Mouse (Mus musculus) heart, embryonic 13.5 days (tissue): ENCODE data around the gene Adamtsl1. TPM values are rescaled to one million over a fixed set of nuclear protein-coding genes. Genes with fewer than 3 reads are reported as not detected.

ENCODE experiments used
- ATAC-seq: fragments of 200-750 bp; cut with Nextera tagmentation; 2 replicates; pipeline ENCODE4 v1.8.0; 2017; ENCODE audit warnings: moderate TSS enrichment; ENCODE audit not compliant: insufficient number of reproducible peaks, low FRiP score, low TSS enrichment; ENCODE audit errors: extremely low read depth
- H3K27ac ChIP-seq: fragments of 300-500 bp; sonication (generic); replicated peaks from 2 replicates; pipeline ENCODE4 v1.5.1; 2015; ENCODE audit warnings: moderate library complexity, mild to moderate bottlenecking, inconsistent platforms
- H3K27me3 ChIP-seq: fragments of 300-500 bp; sonication (generic); replicated peaks from 2 replicates; pipeline ENCODE4 v1.6.1; 2015; ENCODE audit warnings: mild to moderate bottlenecking, inconsistent platforms
- H3K36me3 ChIP-seq: fragments of 300-500 bp; sonication (generic); 2 replicates; pipeline ENCODE4 v1.6.1; 2015; ENCODE audit warnings: mild to moderate bottlenecking, inconsistent platforms
- H3K4me1 ChIP-seq: fragments of 300-500 bp; sonication (generic); 2 replicates; pipeline ENCODE4 v1.6.1; 2015; ENCODE audit warnings: inconsistent platforms
- H3K4me2 ChIP-seq: fragments of 300-500 bp; sonication (generic); 2 replicates; pipeline ENCODE4 v1.6.1; 2015; ENCODE audit warnings: inconsistent platforms, mild to moderate bottlenecking, moderate library complexity
- H3K4me3 ChIP-seq: fragments of 300-500 bp; sonication (generic); 2 replicates; pipeline ENCODE4 v1.5.1; 2015; ENCODE audit warnings: moderate library complexity, mild to moderate bottlenecking, inconsistent platforms
- H3K9ac ChIP-seq: fragments of 300-500 bp; sonication (generic); 2 replicates; pipeline ENCODE4 v1.6.1; 2015; ENCODE audit warnings: inconsistent platforms, mild to moderate bottlenecking, moderate library complexity
- H3K9me3 ChIP-seq: fragments of 300-500 bp; sonication (generic); 2 replicates; pipeline ENCODE4 v1.6.1; 2016; ENCODE audit warnings: inconsistent platforms
- WGBS: fragments of 180-500 bp; shearing (Covaris S2); methylation state at CpG from one replicate; pipeline ENCODE4 v1.1.7; 2015; ENCODE audit warnings: mixed read lengths; 5-methylcytosine and 5-hydroxymethylcytosine counted together
- polyA plus RNA-seq: library from polyadenylated mRNA; unstranded; fragments of >200 nt; fragmentation: Nextera tagmentation; extraction: Ambion mirVana; gene quantifications from 2 replicates; pipeline ENCODE4 v1.2.1, GENCODE M21; 2015

The Adamtsl1 gene
- polyA plus RNA-seq, 1 experiment from 2014 or later = 11.9 TPM

GRCm38 (mm10) chr4:85763161-85764014 lies 249.4 kb downstream of the Adamtsl1 start:
- Histone ChIP-seq H3K36me3 (no peaks in the 10 kb centered on the region), H3K27me3 (no peaks in the 10 kb centered on the region), H3K4me3 (no peak overlapping the region), H3K4me1 (peaks cover 11% of the 10 kb centered on the region), H3K4me2 (no peak overlapping the region), H3K27ac (no peak overlapping the region), H3K9me3 (no peaks in the 10 kb centered on the region), H3K9ac (no peak overlapping the region)
- WGBS = 72% methylated on average over 5 of the region's 5 CpGs
- no peak for ATAC-seq

GRCm38 (mm10) chr4:85764015-85764450 lies 250.1 kb downstream of the Adamtsl1 start:
- no peak overlapping the region for H3K27ac ChIP-seq
- H3K9me3 ChIP-seq = no peaks in the 10 kb centered on the region
- H3K4me3 ChIP-seq = no peak overlapping the region
- H3K4me2 ChIP-seq = no peak overlapping the region; the same call in 1 of the 2 replicates
- H3K4me1 ChIP-seq = peaks cover 11% of the 10 kb centered on the region
- ATAC-seq = no peak
- WGBS = 29% methylated on average over 14 of the region's 14 CpGs
- no peaks in the 10 kb centered on the region for H3K27me3 ChIP-seq
- no peaks in the 10 kb centered on the region for H3K36me3 ChIP-seq
- H3K9ac ChIP-seq = no peak overlapping the region

DNA sequence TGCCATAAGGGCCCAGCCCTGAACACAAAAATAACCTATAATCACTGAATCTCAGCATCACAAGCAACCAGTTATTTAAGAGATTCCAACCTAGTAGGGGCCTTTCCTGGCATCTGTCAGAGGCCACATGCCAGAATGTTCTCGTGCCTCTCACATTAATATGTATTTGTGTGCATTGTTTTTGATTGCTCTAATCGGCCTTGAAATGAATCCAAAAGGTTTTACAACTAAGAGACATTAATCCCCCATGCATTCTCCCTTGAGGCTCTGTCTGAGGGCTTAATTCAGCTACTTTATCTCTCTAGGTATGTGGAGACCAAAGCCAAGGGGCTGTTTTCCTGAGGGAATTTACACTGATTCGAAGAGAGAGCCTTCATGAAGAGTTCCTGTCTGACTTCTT lies 250.5 kb downstream of the Adamtsl1 start:
- no peak overlapping the region for H3K4me3 ChIP-seq
- H3K27ac ChIP-seq = no peak overlapping the region
- WGBS = 61% methylated on average over 3 of the region's 3 CpGs
- H3K9ac ChIP-seq = no peak overlapping the region
- H3K9me3 ChIP-seq = no peaks in the 10 kb centered on the region
- H3K36me3 ChIP-seq = no peaks in the 10 kb centered on the region
- H3K4me1 ChIP-seq = peaks cover 11% of the 10 kb centered on the region
- H3K4me2 ChIP-seq = no peak overlapping the region
- ATAC-seq = no peak
- H3K27me3 ChIP-seq = no peaks in the 10 kb centered on the region

GRCm38 (mm10) chr4:85767666-85768065 lies 253.7 kb downstream of the Adamtsl1 start:
- no peaks in the 10 kb centered on the region for H3K27me3 ChIP-seq
- no peak overlapping the region for H3K4me3 ChIP-seq
- no peak for ATAC-seq
- H3K4me2 ChIP-seq = no peak overlapping the region
- 76% methylated on average over 6 of the region's 6 CpGs for WGBS
- peaks cover 11% of the 10 kb centered on the region for H3K4me1 ChIP-seq
- no peaks in the 10 kb centered on the region for H3K36me3 ChIP-seq
- no peak overlapping the region for H3K9ac ChIP-seq
- no peaks in the 10 kb centered on the region for H3K9me3 ChIP-seq
- H3K27ac ChIP-seq = no peak overlapping the region

GRCm38 (mm10) chr4:85768107-85768506 lies 254.1 kb downstream of the Adamtsl1 start:
- H3K4me2 ChIP-seq = no peak overlapping the region
- H3K36me3 ChIP-seq = no peaks in the 10 kb centered on the region
- H3K4me3 ChIP-seq = no peak overlapping the region
- H3K27me3 ChIP-seq = no peaks in the 10 kb centered on the region
- no peak overlapping the region for H3K9ac ChIP-seq
- peaks cover 11% of the 10 kb centered on the region for H3K4me1 ChIP-seq
- WGBS = 68% methylated on average over 5 of the region's 5 CpGs
- no peaks in the 10 kb centered on the region for H3K9me3 ChIP-seq
- no peak overlapping the region for H3K27ac ChIP-seq
- ATAC-seq = no peak

GRCm38 (mm10) chr4:85782511-85782910 lies 268.5 kb downstream of the Adamtsl1 start:
- H3K9ac ChIP-seq = no peak overlapping the region
- no peaks in the 10 kb centered on the region for H3K27me3 ChIP-seq
- no peaks in the 10 kb centered on the region for H3K9me3 ChIP-seq
- ATAC-seq = no peak
- WGBS = 22% methylated on average over 5 of the region's 5 CpGs
- H3K27ac ChIP-seq = no peak overlapping the region
- H3K36me3 ChIP-seq = no peaks in the 10 kb centered on the region
- no peaks in the 10 kb centered on the region for H3K4me1 ChIP-seq
- H3K4me3 ChIP-seq = no peak overlapping the region
- H3K4me2 ChIP-seq = no peak overlapping the region

DNA sequence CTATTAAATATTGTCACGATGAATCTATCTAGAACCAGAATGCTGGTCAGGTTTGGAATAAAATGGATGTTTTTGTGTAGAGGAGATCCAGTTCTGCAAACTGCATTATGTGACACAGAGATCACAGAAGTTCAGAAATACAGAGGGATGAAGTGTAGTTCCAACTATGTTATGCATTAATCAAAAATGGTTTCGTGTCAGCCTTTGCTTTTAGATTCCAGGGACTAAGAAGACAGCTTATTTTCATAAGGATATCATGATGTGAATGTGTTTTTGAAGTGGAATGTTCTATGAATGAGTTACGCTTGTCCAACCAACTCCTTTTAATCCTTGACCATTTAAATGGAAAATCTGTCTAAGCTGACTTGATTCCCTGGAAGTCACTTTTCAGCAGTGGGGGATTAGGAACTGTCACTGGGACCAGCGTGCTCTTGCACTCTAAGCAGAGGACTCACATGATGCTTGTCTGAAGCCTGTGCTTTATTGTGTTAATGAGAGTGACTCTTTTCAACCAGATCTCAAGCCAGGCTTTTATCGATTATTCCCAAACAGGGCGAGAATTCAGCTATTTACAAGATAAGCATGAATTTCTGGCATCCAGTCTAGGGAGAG lies 269.9 kb downstream of the Adamtsl1 start:
- WGBS = 45% methylated on average over 6 of the region's 6 CpGs

GRCm38 (mm10) chr4:85784428-85784827 lies 270.5 kb downstream of the Adamtsl1 start:
- Histone ChIP-seq H3K4me2 (no peak overlapping the region), H3K36me3 (no peaks in the 10 kb centered on the region), H3K27ac (no peak overlapping the region), H3K4me1 (no peaks in the 10 kb centered on the region), H3K9ac (no peak overlapping the region), H3K27me3 (no peaks in the 10 kb centered on the region), H3K4me3 (no peak overlapping the region), H3K9me3 (no peaks in the 10 kb centered on the region)
- 50% methylated on average over 4 of the region's 4 CpGs for WGBS
- ATAC-seq = no peak

More for the DNA sequence above, 269.9 kb downstream of the Adamtsl1 start:
- no peak overlapping the region for H3K4me3 ChIP-seq
- H3K4me1 ChIP-seq = no peaks in the 10 kb centered on the region
- H3K9me3 ChIP-seq = no peaks in the 10 kb centered on the region
- no peak overlapping the region for H3K9ac ChIP-seq
- H3K27ac ChIP-seq = no peak overlapping the region
- H3K36me3 ChIP-seq = no peaks in the 10 kb centered on the region
- no peak overlapping the region for H3K4me2 ChIP-seq
- H3K27me3 ChIP-seq = no peaks in the 10 kb centered on the region
- no peak for ATAC-seq

DNA sequence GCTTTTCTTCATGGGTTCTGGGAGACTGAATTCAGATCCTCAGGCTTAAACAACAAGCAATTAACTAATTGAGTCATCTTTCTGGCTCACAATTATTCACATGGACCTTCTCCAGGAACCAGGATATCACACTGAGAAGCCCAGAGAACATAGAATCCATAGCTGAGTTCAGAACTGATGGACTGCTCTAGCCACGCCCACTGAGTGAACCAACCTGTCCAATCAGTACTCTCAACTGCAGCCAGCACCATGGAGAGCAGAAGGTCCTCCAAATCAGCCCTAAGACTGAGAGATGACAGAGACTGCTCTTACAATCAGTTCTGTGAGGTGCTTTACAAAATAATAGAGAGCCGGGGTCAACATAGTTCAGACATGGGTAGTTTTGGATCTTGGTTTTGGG lies 276.3 kb downstream of the Adamtsl1 start:
- WGBS = 40% methylated on average over 2 of the region's 2 CpGs
- no peak overlapping the region for H3K4me3 ChIP-seq
- H3K9ac ChIP-seq = no peak overlapping the region
- H3K36me3 ChIP-seq = no peaks in the 10 kb centered on the region
- H3K27ac ChIP-seq = no peak overlapping the region
- H3K4me2 ChIP-seq = no peak overlapping the region
- no peaks in the 10 kb centered on the region for H3K27me3 ChIP-seq
- ATAC-seq = no peak
- no peaks in the 10 kb centered on the region for H3K9me3 ChIP-seq
- H3K4me1 ChIP-seq = no peaks in the 10 kb centered on the region

DNA sequence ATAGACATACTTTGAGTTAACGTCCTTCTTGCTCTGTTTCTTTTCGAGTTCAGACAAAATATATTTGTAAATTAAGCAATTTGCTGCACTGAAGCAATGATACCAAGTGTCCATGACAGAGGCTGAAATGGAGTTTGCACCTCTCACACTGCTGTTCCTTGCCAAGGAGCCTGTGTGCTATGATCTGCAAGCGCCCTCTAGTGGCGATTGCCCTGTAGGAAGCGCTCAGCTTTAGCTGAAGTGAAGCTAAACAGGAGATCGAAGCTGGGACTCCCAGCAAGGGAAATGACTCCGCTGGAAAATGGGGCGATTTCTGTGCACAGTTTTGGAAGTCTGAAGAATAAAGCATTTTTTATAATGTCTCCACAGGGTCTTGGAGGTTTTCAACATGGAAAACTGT lies 287.8 kb downstream of the Adamtsl1 start:
- 7% methylated on average over 8 of the region's 8 CpGs for WGBS
- no peak for ATAC-seq
- no peak overlapping the region for H3K27ac ChIP-seq

GRCm38 (mm10) chr4:85814418-85814817 lies 300.4 kb downstream of the Adamtsl1 start:
- Histone ChIP-seq H3K9ac (no peak overlapping the region), H3K4me3 (no peak overlapping the region), H3K27me3 (no peaks in the 10 kb centered on the region), H3K4me2 (no peak overlapping the region), H3K36me3 (no peaks in the 10 kb centered on the region), H3K4me1 (no peaks in the 10 kb centered on the region), H3K27ac (no peak overlapping the region), H3K9me3 (no peaks in the 10 kb centered on the region)
- no peak for ATAC-seq
- WGBS = 62% methylated on average over 3 of the region's 3 CpGs

More for the DNA sequence above, 287.8 kb downstream of the Adamtsl1 start:
- no peaks in the 10 kb centered on the region for H3K36me3 ChIP-seq
- no peaks in the 10 kb centered on the region for H3K4me1 ChIP-seq
- no peak overlapping the region for H3K4me2 ChIP-seq
- H3K4me3 ChIP-seq = no peak overlapping the region
- H3K9me3 ChIP-seq = no peaks in the 10 kb centered on the region
- no peak overlapping the region for H3K9ac ChIP-seq
- H3K27me3 ChIP-seq = no peaks in the 10 kb centered on the region

DNA sequence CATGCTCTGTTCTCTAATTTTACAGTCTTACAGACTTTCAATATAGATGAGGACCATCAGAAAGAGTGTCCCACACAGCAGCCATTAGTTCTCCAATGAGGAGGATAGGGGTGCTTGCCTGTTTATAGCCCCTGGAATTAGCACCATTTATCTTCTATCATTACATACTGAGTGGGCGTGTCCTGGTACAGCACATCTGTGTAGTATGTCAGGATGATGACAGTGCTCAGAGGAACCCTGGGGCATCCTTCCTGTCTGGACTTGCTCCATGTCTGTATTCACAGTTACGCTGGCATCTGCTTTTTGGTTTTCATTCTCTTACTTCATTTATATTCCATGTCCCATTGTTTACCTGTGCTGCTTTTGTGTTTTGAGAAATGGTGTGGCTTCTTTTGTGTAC lies 304.5 kb downstream of the Adamtsl1 start:
- H3K4me1 ChIP-seq = no peaks in the 10 kb centered on the region
- H3K4me2 ChIP-seq = no peak overlapping the region
- WGBS = 66% methylated on average over 2 of the region's 2 CpGs
- H3K9ac ChIP-seq = no peak overlapping the region
- no peak overlapping the region for H3K4me3 ChIP-seq
- H3K27me3 ChIP-seq = no peaks in the 10 kb centered on the region
- H3K9me3 ChIP-seq = no peaks in the 10 kb centered on the region
- no peak for ATAC-seq
- no peaks in the 10 kb centered on the region for H3K36me3 ChIP-seq
- H3K27ac ChIP-seq = no peak overlapping the region
